Mouse (Mus musculus): ENCODE results near the gene Entpd3. TPM values are rescaled to one million over a fixed set of nuclear protein-coding genes. Genes with fewer than 3 reads are reported as not detected.
"Not testable (repeated sequence)": the region's sequence is repeated elsewhere in the genome, so short reads cannot be mapped to it uniquely, and the experiment has no call there.

Gene Entpd3
- polyA plus RNA-seq, 1 experiment from 2014 or later: 5.0 TPM

- no peaks in the 10 kb centered on the region for H3K9me3 ChIP-seq (replicated peaks)
- no peaks in the 10 kb centered on the region for H3K4me1 ChIP-seq
- H3K36me3 ChIP-seq: no peaks in the 10 kb centered on the region
- no peak for ATAC-seq (ENCODE audit: low FRiP score)
- H3K9ac ChIP-seq (replicated peaks): no peak overlapping the region
- no peak overlapping the region for H3K4me2 ChIP-seq
- H3K27ac ChIP-seq (replicated peaks): no peak overlapping the region
- no peak overlapping the region for H3K4me3 ChIP-seq (replicated peaks)
- H3K27me3 ChIP-seq (replicated peaks): no peaks in the 10 kb centered on the region
- WGBS: 84% methylated on average over 8 of the region's 8 CpGs
Observed at GRCm38 (mm10) chr9:120516720-120517119, 22.9 kb upstream of the Entpd3 start.

- no peaks in the 10 kb centered on the region for H3K4me1 ChIP-seq
- ATAC-seq (ENCODE audit: low FRiP score): no peak
Observed at GRCm38 (mm10) chr9:120518946-120519345, 20.7 kb upstream of the Entpd3 start.

GRCm38 (mm10) chr9:120519469-120520125 lies 20.0 kb upstream of the Entpd3 start:
- no peak for ATAC-seq (ENCODE audit: low FRiP score)
- Histone ChIP-seq H3K9me3 (replicated peaks) (no peaks in the 10 kb centered on the region), H3K4me2 (no peak overlapping the region), H3K4me3 (replicated peaks) (no peak overlapping the region), H3K27me3 (replicated peaks) (no peaks in the 10 kb centered on the region), H3K9ac (replicated peaks) (no peak overlapping the region), H3K36me3 (no peaks in the 10 kb centered on the region), H3K4me1 (no peaks in the 10 kb centered on the region), H3K27ac (replicated peaks) (no peak overlapping the region)
- WGBS: 54% methylated on average over 19 of the region's 19 CpGs

More at GRCm38 (mm10) chr9:120518946-120519345, 20.7 kb upstream of the Entpd3 start:
- no peaks in the 10 kb centered on the region for H3K27me3 ChIP-seq (replicated peaks)
- H3K4me3 ChIP-seq (replicated peaks): no peak overlapping the region
- no peak overlapping the region for H3K9ac ChIP-seq (replicated peaks)
- 81% methylated on average over 3 of the region's 3 CpGs for WGBS
- no peak overlapping the region for H3K4me2 ChIP-seq
- H3K27ac ChIP-seq (replicated peaks): no peak overlapping the region
- H3K36me3 ChIP-seq: no peaks in the 10 kb centered on the region
- no peaks in the 10 kb centered on the region for H3K9me3 ChIP-seq (replicated peaks)

- Histone ChIP-seq H3K9me3 (replicated peaks) (no peaks in the 10 kb centered on the region), H3K4me2 (no peak overlapping the region), H3K4me3 (replicated peaks) (no peak overlapping the region), H3K27ac (replicated peaks) (no peak overlapping the region), H3K27me3 (replicated peaks) (no peaks in the 10 kb centered on the region), H3K4me1 (no peaks in the 10 kb centered on the region), H3K36me3 (no peaks in the 10 kb centered on the region), H3K9ac (replicated peaks) (no peak overlapping the region)
- 100% methylated on average over 1 of the region's 1 CpGs for WGBS
- ATAC-seq (ENCODE audit: low FRiP score): no peak
Observed at GRCm38 (mm10) chr9:120521161-120521560, 18.5 kb upstream of the Entpd3 start.

- Histone ChIP-seq H3K9me3 (replicated peaks) (no peaks in the 10 kb centered on the region), H3K27me3 (replicated peaks) (no peaks in the 10 kb centered on the region), H3K4me1 (no peaks in the 10 kb centered on the region), H3K9ac (replicated peaks) (no peak overlapping the region), H3K36me3 (no peaks in the 10 kb centered on the region), H3K4me2 (no peak overlapping the region), H3K27ac (replicated peaks) (no peak overlapping the region), H3K4me3 (replicated peaks) (no peak overlapping the region)
- WGBS: 60% methylated on average over 4 of the region's 4 CpGs
- no peak for ATAC-seq (ENCODE audit: low FRiP score)
Observed at GRCm38 (mm10) chr9:120527270-120527669, 12.3 kb upstream of the Entpd3 start.

GRCm38 (mm10) chr9:120527919-120528318 lies 11.7 kb upstream of the Entpd3 start:
- H3K9me3 ChIP-seq (replicated peaks): no peaks in the 10 kb centered on the region
- no peak for ATAC-seq (ENCODE audit: low FRiP score)
- no peaks in the 10 kb centered on the region for H3K4me1 ChIP-seq
- WGBS: 94% methylated on average over 8 of the region's 8 CpGs
- H3K9ac ChIP-seq (replicated peaks): no peak overlapping the region
- no peak overlapping the region for H3K4me2 ChIP-seq
- H3K4me3 ChIP-seq (replicated peaks): no peak overlapping the region
- H3K27me3 ChIP-seq (replicated peaks): no peaks in the 10 kb centered on the region
- no peaks in the 10 kb centered on the region for H3K36me3 ChIP-seq
- H3K27ac ChIP-seq (replicated peaks): no peak overlapping the region

GRCm38 (mm10) chr9:120528815-120529510 lies 10.7 kb upstream of the Entpd3 start:
- Histone ChIP-seq H3K4me2 (no peak overlapping the region), H3K4me3 (replicated peaks) (no peak overlapping the region), H3K9me3 (replicated peaks) (no peaks in the 10 kb centered on the region), H3K36me3 (no peaks in the 10 kb centered on the region), H3K27me3 (replicated peaks) (no peaks in the 10 kb centered on the region), H3K4me1 (no peaks in the 10 kb centered on the region), H3K27ac (replicated peaks) (no peak overlapping the region), H3K9ac (replicated peaks) (no peak overlapping the region)
- no peak for ATAC-seq (ENCODE audit: low FRiP score)
- WGBS: 91% methylated on average over 17 of the region's 17 CpGs

- no peaks in the 10 kb centered on the region for H3K9me3 ChIP-seq (replicated peaks)
- no peaks in the 10 kb centered on the region for H3K27me3 ChIP-seq (replicated peaks)
- H3K4me3 ChIP-seq (replicated peaks): no peak overlapping the region
- no peaks in the 10 kb centered on the region for H3K36me3 ChIP-seq
- no peak overlapping the region for H3K27ac ChIP-seq (replicated peaks)
- WGBS: 88% methylated on average over 5 of the region's 5 CpGs
- no peak overlapping the region for H3K9ac ChIP-seq (replicated peaks)
- H3K4me1 ChIP-seq: no peaks in the 10 kb centered on the region
- no peak overlapping the region for H3K4me2 ChIP-seq
- ATAC-seq (ENCODE audit: low FRiP score): no peak
Observed at GRCm38 (mm10) chr9:120530471-120530870, 9.1 kb upstream of the Entpd3 start.

- Histone ChIP-seq H3K36me3 (no peaks in the 10 kb centered on the region), H3K4me3 (replicated peaks) (no peak overlapping the region), H3K27ac (replicated peaks) (no peak overlapping the region), H3K27me3 (replicated peaks) (no peaks in the 10 kb centered on the region), H3K9me3 (replicated peaks) (no peaks in the 10 kb centered on the region), H3K9ac (replicated peaks) (no peak overlapping the region), H3K4me2 (no peak overlapping the region), H3K4me1 (no peaks in the 10 kb centered on the region)
- no peak for ATAC-seq (ENCODE audit: low FRiP score)
- 78% methylated on average over 6 of the region's 6 CpGs for WGBS
Observed at GRCm38 (mm10) chr9:120532062-120532461, 7.6 kb upstream of the Entpd3 start.

GRCm38 (mm10) chr9:120532691-120533090 lies 6.9 kb upstream of the Entpd3 start:
- 89% methylated on average over 6 of the region's 6 CpGs for WGBS
- Histone ChIP-seq H3K4me2 (no peak overlapping the region), H3K4me3 (replicated peaks) (no peak overlapping the region), H3K27ac (replicated peaks) (no peak overlapping the region), H3K27me3 (replicated peaks) (no peaks in the 10 kb centered on the region), H3K9ac (replicated peaks) (no peak overlapping the region), H3K9me3 (replicated peaks) (no peaks in the 10 kb centered on the region), H3K4me1 (no peaks in the 10 kb centered on the region), H3K36me3 (no peaks in the 10 kb centered on the region)
- ATAC-seq (ENCODE audit: low FRiP score): no peak

- H3K9me3 ChIP-seq (replicated peaks); H3K4me3 ChIP-seq (replicated peaks); H3K4me2 ChIP-seq; H3K36me3 ChIP-seq; ATAC-seq (ENCODE audit: low FRiP score); H3K27ac ChIP-seq (replicated peaks); H3K4me1 ChIP-seq; H3K9ac ChIP-seq (replicated peaks); H3K27me3 ChIP-seq (replicated peaks): not testable (repeated sequence)
- WGBS: 95% methylated on average over 8 of the region's 8 CpGs
Observed at GRCm38 (mm10) chr9:120533446-120533950, 6.1 kb upstream of the Entpd3 start.

- H3K9ac ChIP-seq (replicated peaks): no peak overlapping the region
- H3K4me3 ChIP-seq (replicated peaks): no peak overlapping the region
- H3K36me3 ChIP-seq: no peaks in the 10 kb centered on the region
- 6% methylated on average over 2 of the region's 2 CpGs for WGBS
- H3K27ac ChIP-seq (replicated peaks): no peak overlapping the region
- H3K4me1 ChIP-seq: peaks cover 20% of the 10 kb centered on the region
- peaks cover 21% of the 10 kb centered on the region for H3K27me3 ChIP-seq (replicated peaks)
- H3K4me2 ChIP-seq: no peak overlapping the region
- no peaks in the 10 kb centered on the region for H3K9me3 ChIP-seq (replicated peaks)
- ATAC-seq (ENCODE audit: low FRiP score): no peak
Observed at GRCm38 (mm10) chr9:120541411-120541810, 1.8 kb downstream of the Entpd3 start.
